Mouse (Mus musculus): ENCODE measurements around the gene Btbd9.

DNA sequence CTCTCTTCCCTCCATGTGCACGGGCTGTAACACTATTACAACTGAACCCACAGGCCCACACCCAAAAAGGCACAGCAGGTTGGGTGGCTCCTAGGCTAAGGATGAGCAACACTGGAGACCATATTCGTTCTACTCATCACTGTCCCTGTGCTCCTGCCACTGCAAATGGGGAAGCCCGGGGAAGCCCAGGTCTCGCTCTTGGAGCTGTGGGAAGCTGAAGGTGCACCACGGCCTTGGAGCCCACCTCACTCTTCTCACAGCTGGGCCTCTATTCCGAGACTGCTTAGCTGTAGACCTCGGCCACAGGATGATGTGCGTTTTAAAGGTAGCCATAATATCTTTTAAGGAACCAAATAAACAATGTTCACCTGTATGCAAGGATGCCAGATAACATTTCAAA lies 60.9 kb downstream of the Btbd9 start:
- TF ChIP-seq EP300 (IDR thresholded peaks at IDR 0.05) (no peak), CTCF (IDR thresholded peaks at IDR 0.05) (no peak)
